Mouse (Mus musculus): Measurements from ENCODE around the gene Tns1.

The Tns1 gene

GRCm38 (mm10) chr1:74077353-74077752 lies 46.9 kb downstream of the Tns1 start:
- Histone ChIP-seq H3K36me3 (ENCODE audit: insufficient read depth, low read length) (no peaks in the 10 kb centered on the region), H3K4me1 (replicated peaks; ENCODE audit: low read depth, low read length) (peaks cover 8% of the 10 kb centered on the region), H3K4me3 (replicated peaks; ENCODE audit: low read length) (no peak overlapping the region), H3K27me3 (ENCODE audit: insufficient read depth, low read length) (peaks cover 19% of the 10 kb centered on the region; the same call in 1 of the 2 replicates), H3K9me3 (ENCODE audit: low read length) (no peaks in the 10 kb centered on the region)
- TF ChIP-seq NANOG (IDR thresholded peaks at IDR 0.05; ENCODE audit: borderline replicate concordance, low read length) (no peak), CTCF (conservative IDR thresholded peaks at IDR 0.05; ENCODE audit: low read length) (peak; percentile 79), POU5F1 (IDR thresholded peaks at IDR 0.05; ENCODE audit: borderline replicate concordance, low read length) (no peak)

DNA sequence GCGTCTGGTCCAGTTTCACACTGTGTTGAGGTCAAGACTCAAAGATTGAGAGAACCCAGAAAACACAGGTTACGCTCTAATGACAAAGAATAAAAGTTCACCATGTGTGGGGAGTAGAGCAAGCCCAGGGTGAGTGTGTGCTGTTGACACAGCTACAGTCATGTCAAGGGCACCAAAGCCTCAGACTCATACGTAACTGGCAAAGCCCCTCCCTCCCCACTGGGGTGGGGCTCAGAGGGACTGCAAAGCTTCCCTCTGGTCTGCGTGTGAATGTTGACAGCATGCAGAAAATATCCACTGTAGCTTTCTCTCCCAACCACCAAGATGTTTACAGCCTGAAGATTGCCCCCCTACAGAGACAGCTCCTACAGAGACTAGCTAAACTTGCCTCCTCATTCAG lies 48.0 kb downstream of the Tns1 start:
- Histone ChIP-seq H3K4me1 (replicated peaks; ENCODE audit: low read depth, low read length) (no peaks in the 10 kb centered on the region), H3K9me3 (ENCODE audit: low read length) (no peaks in the 10 kb centered on the region), H3K27me3 (ENCODE audit: insufficient read depth, low read length) (peaks cover 21% of the 10 kb centered on the region; the same call in 1 of the 2 replicates), H3K36me3 (ENCODE audit: insufficient read depth, low read length) (no peaks in the 10 kb centered on the region), H3K4me3 (replicated peaks; ENCODE audit: low read length) (no peak overlapping the region)
- no peak for TF ChIP-seq POU5F1 (IDR thresholded peaks at IDR 0.05; ENCODE audit: borderline replicate concordance, low read length)
- TF ChIP-seq CTCF (conservative IDR thresholded peaks at IDR 0.05; ENCODE audit: low read length), result no peak
- no peak for TF ChIP-seq NANOG (IDR thresholded peaks at IDR 0.05; ENCODE audit: borderline replicate concordance, low read length)

- no peak overlapping the region for H3K4me3 ChIP-seq (replicated peaks; ENCODE audit: low read length)
- H3K27me3 ChIP-seq (ENCODE audit: insufficient read depth, low read length), result peaks cover 31% of the 10 kb centered on the region
- H3K36me3 ChIP-seq (ENCODE audit: insufficient read depth, low read length), result no peaks in the 10 kb centered on the region
- no peak for TF ChIP-seq CTCF (conservative IDR thresholded peaks at IDR 0.05; ENCODE audit: low read length)
- TF ChIP-seq NANOG (IDR thresholded peaks at IDR 0.05; ENCODE audit: borderline replicate concordance, low read length), result no peak
- no peaks in the 10 kb centered on the region for H3K9me3 ChIP-seq (ENCODE audit: low read length)
- no peaks in the 10 kb centered on the region for H3K4me1 ChIP-seq (replicated peaks; ENCODE audit: low read depth, low read length)
These were observed 49.4 kb downstream of the Tns1 start for GRCm38 (mm10) chr1:74074693-74075485.

- Histone ChIP-seq H3K36me3 (ENCODE audit: insufficient read depth, low read length) (no peaks in the 10 kb centered on the region), H3K4me3 (replicated peaks; ENCODE audit: low read length) (no peak overlapping the region), H3K9me3 (ENCODE audit: low read length) (no peaks in the 10 kb centered on the region), H3K4me1 (replicated peaks; ENCODE audit: low read depth, low read length) (peaks cover 9% of the 10 kb centered on the region), H3K27me3 (ENCODE audit: insufficient read depth, low read length) (peaks cover 36% of the 10 kb centered on the region)
- TF ChIP-seq CTCF (conservative IDR thresholded peaks at IDR 0.05; ENCODE audit: low read length), result no peak
- TF ChIP-seq NANOG (IDR thresholded peaks at IDR 0.05; ENCODE audit: borderline replicate concordance, low read length), result no peak
- no peak for TF ChIP-seq POU5F1 (IDR thresholded peaks at IDR 0.05; ENCODE audit: borderline replicate concordance, low read length)
These were observed 50.5 kb downstream of the Tns1 start for GRCm38 (mm10) chr1:74073791-74074190.

DNA sequence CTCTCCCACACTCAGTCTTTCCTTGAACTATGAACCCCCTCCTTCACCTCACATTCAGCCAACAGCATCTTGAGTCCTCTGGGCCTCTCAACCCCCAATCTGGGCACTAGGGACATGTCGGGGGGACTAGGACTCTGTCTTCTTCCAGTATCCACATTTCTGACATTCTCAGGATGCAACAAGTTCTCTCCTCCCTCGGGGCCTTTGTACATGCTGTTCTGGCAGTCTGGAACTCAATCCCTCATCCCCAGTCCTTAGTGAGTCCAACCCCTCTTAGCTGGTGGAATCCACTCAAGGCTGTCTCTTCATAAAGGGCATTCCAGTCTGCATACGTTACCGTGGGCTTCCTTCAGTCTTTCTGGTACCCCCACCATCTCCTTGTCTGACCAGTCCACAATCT lies 53.5 kb downstream of the Tns1 start:
- Histone ChIP-seq H3K36me3 (ENCODE audit: insufficient read depth, low read length) (no peaks in the 10 kb centered on the region), H3K4me3 (replicated peaks; ENCODE audit: low read length) (no peak overlapping the region), H3K27me3 (ENCODE audit: insufficient read depth, low read length) (peaks cover 54% of the 10 kb centered on the region), H3K4me1 (replicated peaks; ENCODE audit: low read depth, low read length) (peaks cover 20% of the 10 kb centered on the region), H3K9me3 (ENCODE audit: low read length) (no peaks in the 10 kb centered on the region)
- TF ChIP-seq CTCF (conservative IDR thresholded peaks at IDR 0.05; ENCODE audit: low read length), result no peak
- TF ChIP-seq POU5F1 (IDR thresholded peaks at IDR 0.05; ENCODE audit: borderline replicate concordance, low read length), result no peak
- no peak for TF ChIP-seq NANOG (IDR thresholded peaks at IDR 0.05; ENCODE audit: borderline replicate concordance, low read length)

GRCm38 (mm10) chr1:74070001-74070551 lies 54.2 kb downstream of the Tns1 start:
- Histone ChIP-seq H3K36me3 (ENCODE audit: insufficient read depth, low read length) (no peaks in the 10 kb centered on the region), H3K4me1 (replicated peaks; ENCODE audit: low read depth, low read length) (peaks cover 20% of the 10 kb centered on the region), H3K27me3 (ENCODE audit: insufficient read depth, low read length) (peaks cover 56% of the 10 kb centered on the region), H3K4me3 (replicated peaks; ENCODE audit: low read length) (no peak overlapping the region), H3K9me3 (ENCODE audit: low read length) (no peaks in the 10 kb centered on the region)
- TF ChIP-seq NANOG (IDR thresholded peaks at IDR 0.05; ENCODE audit: borderline replicate concordance, low read length), result no peak
- TF ChIP-seq POU5F1 (IDR thresholded peaks at IDR 0.05; ENCODE audit: borderline replicate concordance, low read length), result no peak
- no peak for TF ChIP-seq CTCF (conservative IDR thresholded peaks at IDR 0.05; ENCODE audit: low read length)

DNA sequence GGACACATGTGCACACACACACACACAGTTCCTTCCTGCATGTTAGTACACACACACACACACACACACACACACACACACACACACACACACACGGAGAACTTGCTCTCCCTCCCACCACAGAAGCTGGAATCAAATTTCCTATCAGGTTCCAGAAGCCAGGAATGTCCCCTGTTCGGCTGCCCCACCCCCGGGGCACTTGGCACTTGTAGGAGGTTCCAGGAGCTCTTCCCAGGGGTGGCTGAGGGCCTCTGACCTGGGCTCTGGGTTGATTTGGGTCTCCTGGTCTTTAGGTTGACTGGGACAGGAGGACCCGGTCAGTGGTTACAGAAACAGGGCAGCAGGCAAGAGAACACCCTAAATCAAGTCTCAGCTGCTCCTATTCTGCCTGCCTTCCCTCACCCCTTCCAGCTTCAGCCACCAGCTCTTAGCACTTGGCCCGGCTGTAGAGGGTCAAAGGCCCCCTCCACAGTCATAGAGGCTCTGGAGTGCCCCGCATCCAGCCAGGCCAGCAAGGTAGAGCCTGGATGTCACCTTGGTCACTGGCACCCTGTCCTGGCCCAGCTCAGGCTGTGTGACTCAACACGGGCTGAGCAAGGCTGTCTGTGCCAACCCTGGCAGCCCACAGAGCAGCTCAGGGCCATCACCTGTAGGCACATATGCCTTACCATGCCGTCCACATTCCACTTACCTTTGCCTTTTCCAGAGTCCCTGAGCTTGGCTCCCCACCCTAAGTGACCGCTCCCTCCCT lies 55.0 kb downstream of the Tns1 start:
- H3K9me3 ChIP-seq (ENCODE audit: low read length), result no peaks in the 10 kb centered on the region
- H3K4me1 ChIP-seq (replicated peaks; ENCODE audit: low read depth, low read length), result peaks cover 20% of the 10 kb centered on the region
- TF ChIP-seq CTCF (conservative IDR thresholded peaks at IDR 0.05; ENCODE audit: low read length) (no peak), NANOG (IDR thresholded peaks at IDR 0.05; ENCODE audit: borderline replicate concordance, low read length) (no peak), POU5F1 (IDR thresholded peaks at IDR 0.05; ENCODE audit: borderline replicate concordance, low read length) (no peak)
- H3K36me3 ChIP-seq (ENCODE audit: insufficient read depth, low read length), result no peaks in the 10 kb centered on the region
- H3K4me3 ChIP-seq (replicated peaks; ENCODE audit: low read length), result peak overlapping the region; percentile 64; the same call in 1 of the 2 replicates
- H3K27me3 ChIP-seq (ENCODE audit: insufficient read depth, low read length), result peaks cover 58% of the 10 kb centered on the region

- Histone ChIP-seq H3K27me3 (ENCODE audit: insufficient read depth, low read length) (peaks cover 58% of the 10 kb centered on the region), H3K4me3 (replicated peaks; ENCODE audit: low read length) (peak overlapping the region; percentile 64), H3K36me3 (ENCODE audit: insufficient read depth, low read length) (no peaks in the 10 kb centered on the region), H3K9me3 (ENCODE audit: low read length) (no peaks in the 10 kb centered on the region), H3K4me1 (replicated peaks; ENCODE audit: low read depth, low read length) (peaks cover 25% of the 10 kb centered on the region)
- no peak for TF ChIP-seq POU5F1 (IDR thresholded peaks at IDR 0.05; ENCODE audit: borderline replicate concordance, low read length)
- TF ChIP-seq CTCF (conservative IDR thresholded peaks at IDR 0.05; ENCODE audit: low read length), result no peak
- TF ChIP-seq NANOG (IDR thresholded peaks at IDR 0.05; ENCODE audit: borderline replicate concordance, low read length), result no peak
These were observed 55.7 kb downstream of the Tns1 start for GRCm38 (mm10) chr1:74068366-74069084.

All from E14TG2a.4 (cell line).